Mouse (Mus musculus) lung, postnatal 14 days (tissue): ENCODE results near the gene Gm45234.

ENCODE experiments used
- DNase-seq: peaks from one replicate; pipeline ENCODE4 v3.0.0; 2021

The Gm45234 gene

GRCm38 (mm10) chr6:124738511-124739023 lies 17.3 kb downstream of the Gm45234 start, which contains the start of gene Ptpn6:
TSS of gene Ptpn6 (minus strand) at chr6:124738714.
- DNase-seq: peak; percentile 73

GRCm38 (mm10) chr6:124737040-124737439 lies 18.8 kb downstream of the Gm45234 start:
- DNase-seq: no peak

GRCm38 (mm10) chr6:124734417-124734816 lies 21.4 kb downstream of the Gm45234 start:
- no peak for DNase-seq

- peak; percentile 57 for DNase-seq
Observed at GRCm38 (mm10) chr6:124732476-124733370, 23.1 kb downstream of the Gm45234 start.

- DNase-seq: no peak
Observed at GRCm38 (mm10) chr6:124731038-124731437, 24.8 kb downstream of the Gm45234 start.

GRCm38 (mm10) chr6:124729850-124730705 lies 25.7 kb downstream of the Gm45234 start:
- no peak for DNase-seq

- no peak for DNase-seq
Observed at GRCm38 (mm10) chr6:124728621-124729020, 27.2 kb downstream of the Gm45234 start.

- no peak for DNase-seq
Observed at GRCm38 (mm10) chr6:124724472-124724871, 31.3 kb downstream of the Gm45234 start.

- DNase-seq: no peak
Observed at GRCm38 (mm10) chr6:124723541-124723940, 32.3 kb downstream of the Gm45234 start.

- no peak for DNase-seq
Observed at GRCm38 (mm10) chr6:124722876-124723473, 32.8 kb downstream of the Gm45234 start.

GRCm38 (mm10) chr6:124720904-124721303 lies 34.9 kb downstream of the Gm45234 start:
- DNase-seq: no peak

- no peak for DNase-seq
Observed at GRCm38 (mm10) chr6:124719354-124719978, 36.4 kb downstream of the Gm45234 start.

- DNase-seq: peak; percentile 72
Observed at GRCm38 (mm10) chr6:124718703-124719102, 37.1 kb downstream of the Gm45234 start.

- no peak for DNase-seq
Observed at GRCm38 (mm10) chr6:124717968-124718367, 37.9 kb downstream of the Gm45234 start.

GRCm38 (mm10) chr6:124716864-124717490 lies 38.8 kb downstream of the Gm45234 start:
- peak; percentile 64 for DNase-seq

GRCm38 (mm10) chr6:124712918-124713317 lies 42.9 kb downstream of the Gm45234 start:
- no peak for DNase-seq

GRCm38 (mm10) chr6:124711824-124712782 lies 43.7 kb downstream of the Gm45234 start, which contains the start of the genes Emg1 and Phb2:
TSS of gene Emg1 (minus strand) at chr6:124712178.
TSS of gene Phb2 (plus strand) at chr6:124712336.
- peak; percentile 99 for DNase-seq

- DNase-seq: no peak
Observed at GRCm38 (mm10) chr6:124708289-124708889, 47.4 kb downstream of the Gm45234 start.

GRCm38 (mm10) chr6:124706061-124706627 lies 49.7 kb downstream of the Gm45234 start:
- DNase-seq: no peak

- no peak for DNase-seq
Observed at GRCm38 (mm10) chr6:124704417-124704816, 51.4 kb downstream of the Gm45234 start.
